Mouse (Mus musculus): ENCODE measurements around the gene Ackr4.

- TF ChIP-seq CTCF (IDR thresholded peaks at IDR 0.05; ENCODE audit: extremely low read depth, insufficient read depth, low read length) (no peak), POLR2A (IDR thresholded peaks at IDR 0.05; ENCODE audit: extremely low read depth, insufficient read depth, low read length) (no peak)
These were observed 50.9 kb downstream of the Ackr4 start for GRCm38 (mm10) chr9:104075808-104076207.

All from cortical plate, adult 2 months (tissue).